Mouse (Mus musculus) adrenal gland, postnatal 36 days (tissue): ENCODE measurements around the gene Tec. TPM values are rescaled to one million over a fixed set of nuclear protein-coding genes. Genes with fewer than 3 reads are reported as not detected.
A peak's percentile ranks its signal among the peaks of the same experiment; 100 is the strongest.

Experiments used
- DNase-seq, 2 experiments: peaks; one replicate each; pipeline ENCODE4 v3.0.0; 2021; ENCODE audit warnings: mixed read lengths in 1 of 2
- total RNA-seq, 2 experiments: library from RNA; stranded (reverse); gene quantifications; 2 replicates each; pipeline ENCODE4 v1.2.3; 2021

Gene Tec
- total RNA-seq, 2 experiments from 2014 or later, result 2.2 to 3.2 TPM

DNA sequence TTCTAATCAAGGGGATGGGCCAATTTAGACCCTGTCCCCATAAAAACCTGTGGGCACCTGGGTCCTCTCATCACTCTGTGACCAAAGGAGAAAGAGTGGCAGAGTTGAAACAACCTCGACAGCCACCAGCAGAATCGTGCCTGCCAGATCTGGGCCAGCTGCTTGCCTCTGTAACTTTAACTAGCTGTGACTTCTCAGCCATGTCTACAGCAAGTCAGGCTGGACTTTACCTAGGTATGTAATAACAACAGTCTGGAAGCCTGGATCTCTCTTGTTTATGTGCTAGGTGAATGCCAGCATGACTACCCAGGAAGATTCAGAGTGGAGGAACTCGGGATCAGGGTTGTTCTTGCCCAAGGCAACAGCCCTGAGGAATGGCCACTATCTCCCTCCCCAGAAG, 83.6 kb downstream of the Tec start:
- DNase-seq, result no peak

DNA sequence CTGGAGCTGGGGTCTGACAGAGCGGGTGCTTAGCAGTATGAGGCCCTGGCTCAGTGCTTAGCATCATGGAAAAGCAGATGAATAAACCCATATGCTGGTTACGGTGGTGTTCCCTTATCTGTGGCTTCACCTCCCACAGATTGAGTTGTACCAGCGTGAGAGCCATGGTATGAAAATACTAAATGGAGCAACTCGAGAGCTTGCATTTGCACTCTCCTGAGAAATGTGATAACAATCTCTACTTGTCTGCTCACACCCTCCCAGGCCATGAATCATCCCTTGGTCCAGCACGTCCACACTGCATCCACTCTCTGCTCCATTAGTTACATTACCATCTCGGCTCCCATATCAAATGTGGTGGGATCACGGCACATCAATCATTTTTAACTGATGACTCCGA, 84.3 kb downstream of the Tec start:
- no peak for DNase-seq

DNA sequence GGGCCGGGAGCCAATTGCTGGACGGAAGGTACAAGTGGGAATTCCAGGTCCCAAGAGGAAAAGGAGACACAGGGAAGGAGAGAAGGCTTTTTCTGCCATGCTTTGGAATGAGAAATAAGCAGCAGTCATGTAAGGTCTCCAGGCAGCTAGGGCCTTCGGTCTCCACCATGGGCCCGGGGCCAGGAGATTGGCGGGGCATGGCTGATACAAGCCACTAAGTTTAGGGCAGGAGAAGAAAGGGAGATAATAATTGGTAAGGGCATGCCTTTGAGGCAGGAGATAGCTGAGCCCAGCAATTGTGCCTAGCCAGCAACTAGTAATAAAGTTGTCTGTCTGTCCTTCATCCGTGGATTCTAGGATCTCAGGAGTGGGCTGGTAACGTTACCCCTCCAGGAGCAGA, 85.2 kb downstream of the Tec start:
- no peak for DNase-seq

DNA sequence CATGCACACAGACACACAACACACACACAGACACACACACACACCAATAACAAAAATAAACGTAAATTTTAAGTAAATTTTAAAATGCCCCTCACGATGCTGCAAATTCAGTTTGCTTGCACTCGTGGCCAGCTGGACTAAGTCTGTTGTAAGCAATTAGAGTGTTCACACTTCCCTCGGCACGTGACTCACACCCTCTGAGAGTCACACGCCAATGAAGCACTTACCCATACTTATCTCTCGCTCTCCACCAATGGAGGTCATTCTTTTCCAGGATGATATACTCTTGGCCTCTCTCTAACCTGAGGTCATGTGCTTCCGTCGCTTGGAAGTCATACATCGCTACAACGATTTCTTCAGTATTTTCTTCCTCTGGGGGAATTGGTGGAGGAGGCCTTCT, 86.5 kb downstream of the Tec start:
- DNase-seq, result no peak

DNA sequence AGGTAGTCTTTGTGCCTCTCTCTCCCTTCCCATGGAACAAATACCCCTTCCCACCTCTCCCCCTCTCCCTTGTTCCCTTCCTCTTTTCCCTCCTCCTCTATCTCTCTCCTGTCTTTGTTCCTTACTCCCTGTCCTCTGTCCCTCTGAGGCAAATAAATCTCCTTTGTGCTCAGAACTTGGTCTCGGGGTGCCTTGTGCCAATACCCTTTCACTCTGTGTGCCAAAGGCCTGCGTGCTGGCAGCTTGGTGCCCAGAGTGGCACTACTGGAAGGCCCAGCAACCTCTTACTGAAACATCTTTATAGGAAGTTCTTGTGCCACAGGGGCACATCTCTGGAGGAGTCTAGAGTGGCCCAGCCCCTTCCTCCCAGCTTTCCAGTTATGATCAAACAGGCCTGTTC, 91.7 kb downstream of the Tec start:
- no peak for DNase-seq

DNA sequence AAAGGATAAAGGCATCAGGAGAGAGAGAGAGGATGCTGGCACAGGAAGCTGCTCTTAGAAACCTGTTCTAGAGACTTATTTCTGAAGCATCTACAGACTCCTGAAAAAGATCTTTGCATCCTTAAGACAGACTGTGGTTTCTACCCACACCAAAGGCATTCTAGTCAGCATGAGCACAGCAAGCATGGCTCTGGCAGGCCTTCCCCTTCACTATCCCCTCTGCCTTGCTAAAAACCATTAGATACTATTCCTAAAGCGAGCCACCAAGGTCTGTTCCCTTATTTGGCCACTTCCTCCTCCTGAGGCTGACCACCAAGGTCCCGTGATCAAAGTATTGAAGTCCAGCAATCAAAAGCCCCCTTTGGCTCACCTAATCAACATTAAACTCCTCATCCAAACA, 92.2 kb downstream of the Tec start:
- no peak for DNase-seq

DNA sequence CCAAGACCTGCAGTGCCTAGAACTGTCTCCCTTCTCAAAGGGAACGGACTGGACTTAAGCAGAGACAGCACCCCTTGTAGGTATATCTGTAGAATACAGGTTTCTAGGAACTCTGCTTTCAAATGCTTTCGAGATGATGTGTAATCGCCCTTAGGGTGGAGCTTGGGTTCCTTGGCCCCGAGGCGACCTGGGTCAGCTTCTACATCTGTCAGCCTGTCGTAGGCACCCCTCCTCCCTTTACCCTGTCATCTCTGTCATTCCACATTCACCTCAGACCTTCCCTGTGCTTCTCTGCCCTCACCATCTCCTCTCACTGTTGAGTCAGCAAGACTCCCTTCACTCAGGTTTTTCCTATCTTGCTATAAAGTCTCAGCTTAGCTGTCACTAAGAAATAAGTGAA, 98.4 kb downstream of the Tec start:
- no peak for DNase-seq

DNA sequence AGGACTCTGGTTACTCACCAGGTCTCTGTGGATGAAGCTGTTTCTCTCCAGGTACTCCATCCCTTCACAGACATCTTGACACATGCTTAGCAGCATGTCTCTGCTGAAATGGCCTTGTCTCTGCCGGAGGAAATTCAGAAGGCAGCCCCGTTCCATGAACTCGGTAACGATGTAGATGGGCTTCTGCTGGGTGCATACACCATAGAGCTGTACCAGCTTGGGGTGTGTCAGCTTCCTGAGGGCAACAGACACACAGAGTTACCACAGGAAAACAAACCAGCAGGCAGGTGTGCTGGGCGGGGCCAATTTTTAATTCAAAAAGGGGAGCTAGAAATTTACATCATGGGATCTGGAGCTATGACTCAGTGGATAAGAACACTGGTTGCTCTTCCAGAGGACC, 104.7 kb downstream of the Tec start:
- peak; percentile 2 to 10 for DNase-seq

DNA sequence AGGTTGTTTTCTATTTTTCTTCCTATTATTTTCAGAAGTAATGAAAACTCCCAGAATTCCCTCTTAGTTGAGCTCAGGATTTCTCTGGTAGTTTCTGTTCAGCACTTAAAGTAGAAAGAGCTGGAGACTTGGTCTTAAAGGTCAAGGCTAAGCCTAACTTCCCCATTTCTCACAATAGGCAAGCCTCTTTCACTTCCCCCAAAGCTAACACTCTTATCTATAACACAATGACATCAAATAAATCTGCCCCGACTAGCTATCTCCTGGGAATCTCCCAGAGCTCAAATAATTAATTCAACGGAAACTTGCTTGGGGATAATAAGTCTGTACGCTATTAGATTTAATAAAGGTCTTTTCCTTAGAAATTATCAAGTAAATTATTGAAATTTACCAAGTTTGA, 105.3 kb downstream of the Tec start:
- DNase-seq, result no peak

DNA sequence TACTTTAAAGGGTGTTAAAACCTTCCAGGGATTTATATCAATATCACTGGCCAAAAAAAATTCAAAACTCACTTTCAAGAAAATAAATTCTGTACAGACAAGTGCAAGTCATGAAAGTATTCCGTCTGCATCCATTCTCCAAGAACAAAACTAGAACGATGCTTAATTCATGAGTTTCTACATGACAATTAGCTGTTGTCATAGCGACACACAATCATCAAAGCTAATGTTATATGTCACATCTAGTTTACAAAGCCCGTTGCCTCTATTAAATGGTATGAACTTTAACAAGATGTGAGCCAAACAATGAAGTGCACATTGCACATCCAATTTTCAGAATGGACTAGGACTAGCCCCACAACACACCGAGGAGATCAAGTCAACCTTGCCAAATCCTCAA, 106.5 kb downstream of the Tec start:
- DNase-seq, result no peak

DNA sequence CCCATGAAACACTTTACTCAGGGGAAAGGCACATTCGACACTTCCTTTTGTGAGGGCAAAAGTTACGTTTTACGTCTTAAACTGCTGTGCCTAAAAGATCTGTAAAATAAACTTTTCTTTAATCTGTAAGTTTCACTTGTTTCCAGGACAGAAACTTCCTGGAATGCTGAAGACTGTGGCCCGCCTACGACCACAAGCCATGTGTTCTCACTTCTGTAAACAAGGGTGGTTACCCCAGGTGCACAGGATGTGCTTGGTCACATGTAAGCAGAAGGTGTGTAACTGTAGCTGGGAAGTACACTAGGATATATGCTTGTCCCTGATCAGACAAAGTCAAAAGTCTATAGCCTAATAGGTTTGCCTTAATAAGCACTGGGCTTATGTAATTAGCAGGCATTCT, 107.0 kb downstream of the Tec start:
- DNase-seq, result no peak

DNA sequence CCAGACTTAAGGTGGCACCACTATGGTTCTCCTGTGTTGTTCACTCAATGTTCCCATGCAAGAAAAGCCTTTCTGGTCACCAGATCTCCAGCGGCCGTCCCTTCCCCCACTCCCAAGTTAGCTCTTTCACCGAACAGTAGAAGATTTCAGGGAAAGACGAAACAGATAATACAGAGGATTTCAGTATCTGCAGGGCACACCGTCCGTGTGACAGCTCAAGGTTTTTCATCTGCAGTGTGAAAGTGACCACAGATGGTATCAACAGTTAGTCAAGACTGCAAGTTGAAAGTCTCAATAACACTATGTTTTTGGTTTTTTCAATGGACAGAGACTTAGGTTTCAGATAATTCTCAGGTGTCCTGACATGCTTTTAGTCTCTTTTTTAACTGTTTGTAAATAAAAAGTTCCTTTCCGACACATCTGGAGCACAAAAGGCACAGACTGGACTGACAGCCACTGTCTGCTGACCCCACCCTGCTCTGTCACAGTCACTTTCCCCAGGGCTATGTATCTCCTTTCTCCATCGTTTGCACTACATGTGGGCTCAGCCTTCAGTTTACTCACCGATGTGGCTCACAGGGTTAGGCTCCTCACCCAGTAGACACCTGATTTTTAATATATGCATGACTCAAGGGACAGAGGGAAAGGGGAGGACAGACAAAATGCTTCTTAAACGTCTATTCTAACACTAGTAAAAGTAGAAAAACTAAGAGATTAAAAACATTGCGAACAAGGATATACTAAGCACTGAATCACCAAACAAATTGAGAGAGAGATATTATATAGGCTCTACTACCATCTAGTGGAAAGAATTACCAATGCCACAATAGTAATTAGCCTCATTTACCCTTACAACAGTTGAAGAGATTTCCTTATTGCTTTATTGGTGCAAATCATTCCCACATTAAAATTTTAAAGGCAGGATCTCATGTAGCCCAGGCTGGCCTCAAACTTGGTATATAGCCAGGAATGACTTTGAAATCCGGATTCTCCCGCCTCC, 109.1 kb downstream of the Tec start:
- no peak for DNase-seq

DNA sequence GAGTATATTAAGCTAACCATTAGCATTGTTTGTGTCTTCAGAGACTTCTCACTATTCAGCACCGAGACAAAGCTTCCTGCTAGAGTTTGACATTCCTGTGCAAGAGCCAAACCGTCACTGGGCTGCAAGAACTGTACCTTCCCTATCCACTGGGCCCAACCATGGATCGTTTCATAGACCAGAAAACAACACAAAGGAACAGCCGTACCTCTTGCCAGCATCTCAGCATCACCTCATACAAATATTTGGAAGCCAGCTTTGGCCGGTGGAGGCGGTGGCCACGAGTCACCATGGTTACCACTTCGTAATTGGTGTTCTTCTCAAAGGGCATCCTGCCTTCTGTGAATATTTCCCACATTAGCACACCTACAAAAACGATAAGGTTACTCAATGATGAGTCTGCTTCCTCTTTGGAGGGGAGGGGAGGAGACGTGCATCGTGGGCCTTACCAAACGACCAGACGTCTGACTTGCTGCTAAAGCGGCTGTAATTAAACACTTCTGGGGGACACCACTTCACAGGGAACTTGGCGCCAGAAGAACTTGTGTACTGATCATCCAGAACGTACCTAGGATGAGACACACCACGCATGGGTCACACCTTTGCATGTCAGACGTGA, 111.0 kb downstream of the Tec start:
- no peak for DNase-seq

DNA sequence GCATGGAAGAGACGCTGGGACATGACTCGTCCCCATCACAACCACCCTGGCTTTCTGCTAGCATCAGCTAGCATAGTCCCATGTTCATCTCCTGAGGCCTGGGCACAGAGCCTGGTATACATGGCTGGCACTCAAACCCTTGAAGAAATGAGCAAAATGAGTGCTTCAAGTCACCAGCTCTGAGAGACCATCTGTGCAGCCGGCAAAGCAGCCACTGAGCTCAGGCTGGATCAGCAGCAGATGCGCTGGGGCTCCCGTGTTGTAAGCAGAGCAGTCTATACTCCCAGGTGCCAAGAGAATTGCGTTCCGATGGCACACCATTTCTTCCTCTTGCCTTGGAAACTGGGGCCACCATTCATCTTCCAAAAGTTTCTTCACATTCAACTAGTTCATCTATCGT, 112.3 kb downstream of the Tec start:
- DNase-seq, result no peak

DNA sequence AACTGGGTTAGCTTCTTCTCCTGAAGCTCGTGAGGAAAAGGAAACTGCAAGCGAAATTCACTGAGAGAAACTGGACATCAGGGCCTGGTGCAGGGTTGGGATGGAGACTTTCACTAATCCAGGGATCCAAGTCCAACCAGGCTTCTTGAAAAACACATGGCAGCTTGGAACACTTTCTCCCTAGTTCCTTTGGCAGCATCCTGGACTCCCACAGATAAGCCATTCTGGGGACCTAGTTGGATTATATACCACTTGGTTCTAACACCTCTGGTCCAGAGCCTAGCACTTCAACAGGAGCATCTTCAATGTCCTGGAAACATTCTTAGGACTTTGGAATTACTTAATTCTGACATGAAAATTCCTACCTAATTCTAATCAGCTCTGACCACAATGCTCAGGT, 113.2 kb downstream of the Tec start:
- DNase-seq, result no peak

DNA sequence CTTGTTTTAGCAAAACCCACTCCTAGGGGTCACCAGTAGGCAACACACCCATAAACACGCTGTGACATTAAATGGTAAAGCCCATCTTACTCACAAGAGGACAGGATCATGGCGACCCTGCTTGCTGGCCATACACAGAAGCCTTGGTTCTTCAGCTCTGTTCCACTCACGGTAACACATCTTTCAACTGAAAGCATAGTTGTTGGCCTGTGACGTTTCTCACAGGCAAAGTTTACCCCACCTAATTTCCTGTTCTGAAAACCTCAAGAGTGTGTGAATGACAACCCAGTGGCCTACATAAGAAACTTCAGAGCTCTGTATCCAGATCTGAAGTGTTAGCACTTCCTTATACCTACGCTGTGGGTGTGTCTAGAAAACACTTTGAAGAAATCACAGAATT, 115.7 kb downstream of the Tec start, which contains the start of gene Txk:
TSS of gene Txk (minus strand) at position 193 of the 400 bp plus-strand sequence.
- DNase-seq, result no peak

DNA sequence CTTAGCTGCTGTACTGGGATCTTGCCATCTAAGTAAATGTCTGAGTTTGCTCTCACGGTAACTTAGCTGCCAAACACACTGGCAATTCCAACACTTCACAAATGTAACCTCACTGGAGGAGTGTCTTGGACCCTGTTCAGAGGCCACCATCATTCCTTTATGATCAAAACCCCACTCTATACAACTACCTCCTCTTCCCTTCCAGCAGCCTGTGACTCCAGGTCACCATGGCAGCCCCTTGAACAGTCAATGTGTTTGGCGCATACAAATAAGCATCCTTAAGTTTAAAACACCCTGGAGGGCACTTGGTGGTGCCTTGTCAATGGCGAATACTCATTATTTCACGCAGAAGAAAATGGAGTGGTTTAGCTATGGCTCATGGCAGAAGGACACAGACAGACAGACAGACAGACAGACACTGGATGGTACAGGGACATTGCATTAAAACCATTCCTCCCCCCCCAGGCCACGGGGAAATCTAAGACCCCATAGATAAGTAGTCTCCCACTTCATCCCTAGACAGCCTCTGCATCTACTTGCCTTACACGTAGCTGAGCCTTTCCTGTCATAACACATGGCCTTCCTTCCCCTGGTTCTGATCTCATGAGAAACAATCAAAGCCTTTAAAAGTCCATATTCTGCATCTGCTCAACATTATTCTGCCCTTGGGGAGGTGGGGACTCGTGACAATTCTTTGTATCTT, 117.1 kb downstream of the Tec start:
- DNase-seq, result no peak

DNA sequence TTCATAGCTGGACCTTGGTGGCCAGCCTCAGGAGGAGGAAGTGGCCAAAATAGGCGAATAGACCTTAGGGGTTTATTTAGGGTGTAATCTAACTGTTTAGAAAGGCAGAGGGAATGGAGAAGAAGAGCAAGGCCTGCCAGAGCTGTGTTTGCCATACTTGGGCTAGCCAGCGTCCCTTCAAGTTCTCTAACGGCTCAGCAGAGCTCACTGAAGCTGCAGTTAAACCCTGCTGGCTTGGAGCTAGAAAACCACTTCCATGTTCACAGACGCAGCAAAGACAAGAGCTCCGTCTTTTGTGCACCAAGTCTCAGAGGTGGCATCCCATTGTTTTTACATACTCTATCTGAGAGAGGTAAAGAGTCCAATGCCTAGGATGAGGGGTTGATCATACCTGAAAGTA, 118.1 kb downstream of the Tec start:
- DNase-seq, result no peak

DNA sequence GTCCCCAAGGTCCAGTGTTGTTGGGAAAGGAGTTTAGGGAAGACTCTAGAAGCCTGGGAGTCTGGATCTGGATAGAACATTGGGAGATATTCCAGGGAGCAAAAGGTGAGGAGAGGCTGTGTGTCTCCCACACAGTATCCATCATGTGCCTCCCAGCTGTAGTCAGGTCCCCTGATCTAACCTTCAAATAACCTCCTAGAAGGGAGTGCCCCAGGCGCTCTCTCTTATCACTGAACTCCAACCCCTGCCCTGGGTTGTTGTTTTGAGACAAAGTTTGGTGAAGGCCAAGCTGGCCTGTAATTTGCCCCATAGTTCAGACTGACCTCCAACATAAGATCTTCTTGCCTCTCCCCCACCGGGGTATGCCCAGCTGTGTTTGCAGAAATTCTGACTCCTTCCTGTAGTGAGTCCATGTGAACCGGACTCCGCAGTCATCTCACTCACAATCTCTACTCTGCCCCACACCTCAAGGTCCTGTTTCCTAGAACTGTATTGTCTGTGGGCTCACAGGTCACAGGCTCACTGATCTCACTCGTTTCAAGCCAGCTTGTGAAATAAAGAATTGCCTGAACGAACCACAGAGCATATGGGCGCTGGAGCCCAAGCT, 119.5 kb downstream of the Tec start:
- DNase-seq, result no peak

DNA sequence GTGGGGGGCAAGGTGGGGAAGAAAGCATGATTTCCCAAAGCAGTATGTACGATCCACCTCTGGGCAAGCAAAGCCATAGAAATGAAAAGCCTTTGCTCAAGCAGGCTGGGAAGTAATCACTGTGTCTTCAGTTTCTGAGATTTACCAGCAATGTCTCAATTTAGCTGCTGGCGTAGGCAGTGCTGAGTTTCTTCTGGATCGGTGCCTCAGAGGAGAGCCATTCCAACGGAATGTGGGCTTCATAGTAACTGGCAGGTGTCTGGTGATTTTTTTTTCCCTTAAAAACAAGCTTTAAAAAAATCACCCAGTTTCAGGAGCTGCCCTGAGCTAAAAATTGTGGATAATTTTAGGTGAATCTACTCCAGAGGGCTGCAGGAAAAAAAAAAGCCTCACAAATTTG, 120.9 kb downstream of the Tec start:
- no peak for DNase-seq

DNA sequence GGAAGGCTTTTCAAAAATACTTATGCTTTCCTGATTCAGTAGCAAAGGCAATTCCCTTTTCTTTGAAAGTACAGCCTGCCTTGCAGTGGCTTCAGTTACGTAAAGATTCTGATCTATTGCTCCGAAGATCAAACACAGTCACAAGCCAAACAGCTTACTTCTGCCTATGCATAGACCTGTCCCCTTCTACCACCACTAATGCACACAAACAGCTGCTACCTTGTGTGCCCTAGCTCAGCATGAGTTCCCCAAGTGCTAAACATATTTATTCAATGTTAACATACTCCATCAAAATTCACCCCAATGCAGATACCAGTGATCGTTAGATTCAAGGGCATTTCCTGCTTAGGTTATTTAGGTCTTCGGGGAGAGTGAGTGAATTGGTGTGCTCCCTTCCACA, 121.8 kb downstream of the Tec start:
- DNase-seq, result no peak

DNA sequence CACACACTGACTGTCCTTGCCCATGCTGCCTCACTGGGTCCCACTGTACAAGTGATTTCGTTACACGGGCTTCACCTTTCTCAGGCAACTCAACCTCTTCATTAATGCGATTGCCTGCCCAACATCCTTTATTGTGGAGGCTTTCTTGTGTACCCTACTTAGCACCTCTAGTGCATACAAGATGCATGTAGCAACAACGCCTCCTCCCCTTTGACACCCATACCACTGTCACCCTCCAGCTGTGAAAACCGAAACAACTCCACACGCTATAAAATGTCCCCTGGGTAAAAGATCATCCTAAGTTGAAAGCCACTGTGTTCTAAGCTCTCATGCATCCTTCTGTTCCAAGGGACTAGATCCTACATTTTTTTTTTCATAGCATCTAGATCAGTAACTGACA, 125.2 kb downstream of the Tec start:
- DNase-seq, result no peak

DNA sequence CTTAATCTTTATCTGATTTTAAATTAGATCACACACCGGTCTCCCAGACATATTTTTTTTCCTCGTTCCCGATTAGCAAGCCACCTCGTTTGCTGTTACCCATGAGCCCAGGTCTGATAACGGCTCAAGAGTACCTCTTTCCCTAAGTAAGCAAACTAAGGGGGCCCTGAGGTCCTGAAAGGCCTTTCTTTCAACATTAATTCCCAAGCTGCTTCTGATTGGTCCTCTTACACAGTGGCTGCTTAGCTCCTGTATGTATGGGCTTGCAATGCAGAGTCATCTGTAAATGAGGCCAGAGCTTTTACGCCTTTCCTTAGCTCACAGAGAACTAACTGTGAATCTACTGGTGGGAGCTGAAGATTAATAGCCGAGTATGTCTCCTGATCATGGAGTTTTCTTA, 131.4 kb downstream of the Tec start:
- DNase-seq, result no peak
